Mouse (Mus musculus): Measurements from ENCODE around the gene Nav2. TPM values are rescaled to one million over a fixed set of nuclear protein-coding genes. Genes with fewer than 3 reads are reported as not detected.

Nav2 gene
- polyA plus RNA-seq, 1 experiment: 28.3 TPM

DNA sequence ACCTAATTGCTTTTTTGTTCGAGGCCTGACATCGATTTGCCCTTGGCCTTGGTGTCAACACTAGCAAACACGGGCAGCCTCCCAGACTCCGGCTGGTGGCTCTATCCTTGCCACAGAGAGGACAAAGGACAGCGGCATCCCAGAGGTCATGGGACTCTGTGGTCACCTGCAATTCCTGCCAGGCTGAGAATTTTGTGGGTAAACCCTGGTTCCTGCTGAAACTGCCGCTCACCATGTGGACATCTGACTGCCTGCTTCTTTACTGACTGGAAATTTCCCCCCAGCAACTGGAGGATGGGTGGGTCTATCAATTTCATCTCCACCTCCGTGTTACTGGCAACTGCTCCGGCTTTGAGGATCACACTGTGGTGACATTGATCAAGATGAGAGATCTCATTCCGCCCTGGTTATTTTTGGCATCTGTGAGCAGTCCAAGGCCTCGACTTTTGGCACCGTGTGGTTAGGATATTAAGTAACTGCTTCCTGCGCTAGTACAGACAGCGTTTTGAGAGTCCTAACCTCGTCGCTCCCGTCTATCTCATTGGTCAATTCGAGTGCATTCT is 489.0 kb downstream of the Nav2 start:
- DNase-seq (ENCODE audit: low read depth): no peak
- TF ChIP-seq CTCF (IDR thresholded peaks at IDR 0.05; ENCODE audit: borderline replicate concordance, extremely low read depth, insufficient read depth, insufficient read length) (no peak), POLR2A (IDR thresholded peaks at IDR 0.05; ENCODE audit: borderline replicate concordance, extremely low read depth, insufficient read depth, insufficient read length, poor library complexity, severe bottlenecking) (no peak)

- DNase-seq (ENCODE audit: low read depth): no peak
- TF ChIP-seq POLR2A (IDR thresholded peaks at IDR 0.05; ENCODE audit: borderline replicate concordance, extremely low read depth, insufficient read depth, insufficient read length, poor library complexity, severe bottlenecking) (no peak), CTCF (IDR thresholded peaks at IDR 0.05; ENCODE audit: borderline replicate concordance, extremely low read depth, insufficient read depth, insufficient read length) (no peak)
These were observed 489.6 kb downstream of the Nav2 start for GRCm38 (mm10) chr7:49398020-49398516.

DNA sequence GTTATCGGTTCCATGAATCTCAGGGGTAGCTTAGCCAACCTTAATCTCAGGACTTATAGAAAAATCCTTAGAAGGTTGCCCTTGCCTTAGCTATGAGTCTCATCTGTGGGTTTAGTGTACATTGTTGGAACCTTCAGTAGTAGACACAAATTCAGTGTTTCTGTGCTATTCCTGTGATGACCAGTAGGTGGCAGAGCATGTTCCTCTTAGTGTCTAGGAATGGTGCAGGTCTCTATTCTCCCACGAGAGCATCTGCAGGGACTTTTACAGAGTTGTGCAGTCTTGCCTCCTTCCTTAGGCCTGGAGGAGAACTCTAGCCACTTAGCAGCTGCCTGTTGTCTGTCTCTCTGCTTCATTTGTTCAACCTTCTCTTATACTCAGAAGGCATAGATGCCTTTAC is 490.8 kb downstream of the Nav2 start:
- peak; percentile 84 for DNase-seq (ENCODE audit: low read depth)
- TF ChIP-seq POLR2A (IDR thresholded peaks at IDR 0.05; ENCODE audit: borderline replicate concordance, extremely low read depth, insufficient read depth, insufficient read length, poor library complexity, severe bottlenecking): no peak
- TF ChIP-seq CTCF (IDR thresholded peaks at IDR 0.05; ENCODE audit: borderline replicate concordance, extremely low read depth, insufficient read depth, insufficient read length): peak; percentile 80

DNA sequence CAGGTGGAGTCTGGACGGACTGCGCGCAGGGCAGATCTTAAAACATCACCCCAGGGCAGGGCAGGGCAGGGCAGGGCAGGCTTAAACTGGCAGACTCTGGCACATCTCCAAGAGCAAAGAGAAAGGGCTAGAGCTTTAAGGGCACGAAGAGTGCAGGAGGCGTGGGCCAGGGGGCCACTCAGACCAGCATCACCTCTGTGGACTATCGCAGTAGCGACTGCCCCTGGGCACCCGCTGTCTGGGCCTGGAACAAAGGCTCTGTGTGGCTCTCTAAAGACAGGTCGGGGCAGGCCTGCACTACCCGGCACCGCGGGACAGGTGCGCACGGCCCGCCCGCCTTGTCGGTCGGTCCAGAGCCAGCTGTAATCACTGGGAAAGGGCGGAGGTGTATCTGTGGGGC is 491.9 kb downstream of the Nav2 start:
- no peak for DNase-seq (ENCODE audit: low read depth)

GRCm38 (mm10) chr7:49402526-49402925 is 494.0 kb downstream of the Nav2 start:
- no peak for DNase-seq (ENCODE audit: low read depth)
- no peak for TF ChIP-seq CTCF (IDR thresholded peaks at IDR 0.05; ENCODE audit: borderline replicate concordance, extremely low read depth, insufficient read depth, insufficient read length)
- TF ChIP-seq POLR2A (IDR thresholded peaks at IDR 0.05; ENCODE audit: borderline replicate concordance, extremely low read depth, insufficient read depth, insufficient read length, poor library complexity, severe bottlenecking): no peak

More for the DNA sequence above, 491.9 kb downstream of the Nav2 start:
- TF ChIP-seq CTCF (IDR thresholded peaks at IDR 0.05; ENCODE audit: borderline replicate concordance, extremely low read depth, insufficient read depth, insufficient read length) (no peak), POLR2A (IDR thresholded peaks at IDR 0.05; ENCODE audit: borderline replicate concordance, extremely low read depth, insufficient read depth, insufficient read length, poor library complexity, severe bottlenecking) (no peak)

- TF ChIP-seq CTCF (IDR thresholded peaks at IDR 0.05; ENCODE audit: borderline replicate concordance, extremely low read depth, insufficient read depth, insufficient read length) (no peak), POLR2A (IDR thresholded peaks at IDR 0.05; ENCODE audit: borderline replicate concordance, extremely low read depth, insufficient read depth, insufficient read length, poor library complexity, severe bottlenecking) (no peak)
- no peak for DNase-seq (ENCODE audit: low read depth)
These were observed 499.2 kb downstream of the Nav2 start for GRCm38 (mm10) chr7:49407688-49408087.

DNA sequence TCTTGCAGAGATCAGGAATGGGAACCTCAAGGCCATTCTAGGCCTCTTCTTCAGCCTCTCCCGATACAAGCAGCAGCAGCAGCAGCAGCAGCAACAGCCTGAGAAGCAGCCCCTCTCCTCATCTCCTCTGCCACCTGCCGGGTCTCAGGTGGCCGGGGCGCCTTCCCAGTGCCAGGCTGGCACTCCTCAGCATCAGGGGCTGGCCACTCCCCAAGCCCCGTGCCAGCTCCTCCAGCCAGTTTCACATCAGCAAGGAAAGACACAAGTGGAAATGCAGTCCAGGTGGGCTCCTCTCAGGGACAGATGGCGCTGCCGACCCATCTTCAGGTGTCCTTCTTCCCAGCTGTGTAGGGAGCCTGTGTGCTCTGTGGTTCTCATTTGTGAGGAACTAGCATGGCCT is 500.1 kb downstream of the Nav2 start:
- TF ChIP-seq POLR2A (IDR thresholded peaks at IDR 0.05; ENCODE audit: borderline replicate concordance, extremely low read depth, insufficient read depth, insufficient read length, poor library complexity, severe bottlenecking) (no peak), CTCF (IDR thresholded peaks at IDR 0.05; ENCODE audit: borderline replicate concordance, extremely low read depth, insufficient read depth, insufficient read length) (no peak)
- no peak for DNase-seq (ENCODE audit: low read depth)

DNA sequence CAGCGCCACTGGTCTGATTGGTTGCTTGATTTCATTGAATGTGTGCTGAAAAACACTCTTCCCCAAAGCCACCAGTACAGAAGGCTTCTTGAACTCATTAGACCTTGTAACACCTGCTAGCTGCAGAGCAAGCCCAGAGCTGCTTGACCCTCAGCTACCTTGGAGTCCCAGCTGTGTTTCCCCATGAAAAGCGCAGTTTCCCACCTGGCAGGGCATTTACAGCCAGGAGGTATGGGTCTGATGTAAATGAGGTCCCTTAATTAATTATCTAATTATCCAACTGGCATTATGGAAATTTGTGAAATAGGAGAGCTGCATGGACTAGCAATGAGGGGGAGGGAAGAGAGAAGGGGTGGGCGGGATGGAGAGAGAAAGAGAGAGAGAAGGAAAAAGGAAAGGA is 500.7 kb downstream of the Nav2 start:
- TF ChIP-seq CTCF (IDR thresholded peaks at IDR 0.05; ENCODE audit: borderline replicate concordance, extremely low read depth, insufficient read depth, insufficient read length) (no peak), POLR2A (IDR thresholded peaks at IDR 0.05; ENCODE audit: borderline replicate concordance, extremely low read depth, insufficient read depth, insufficient read length, poor library complexity, severe bottlenecking) (no peak)
- peak; percentile 71 for DNase-seq (ENCODE audit: low read depth)

DNA sequence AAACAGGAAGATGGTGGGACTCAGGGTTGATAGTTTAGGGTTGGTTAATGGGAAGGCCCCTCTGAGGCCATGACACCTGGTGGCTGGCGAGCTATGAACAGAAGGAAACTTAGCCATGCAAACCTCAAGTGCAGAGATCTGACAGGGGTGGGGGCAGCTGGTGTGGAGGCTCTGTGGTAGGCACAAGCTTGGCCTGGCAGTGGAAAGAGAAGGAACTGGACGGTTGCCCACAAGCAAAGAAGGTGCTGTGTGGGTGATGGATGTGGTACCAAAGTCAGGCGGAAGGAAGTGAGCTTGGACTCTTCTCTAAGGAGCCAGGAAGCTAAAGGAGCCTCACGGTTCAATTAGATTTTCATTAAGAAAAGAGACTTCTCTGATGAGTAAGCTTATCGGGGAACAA is 501.7 kb downstream of the Nav2 start:
- no peak for DNase-seq (ENCODE audit: low read depth)
- TF ChIP-seq POLR2A (IDR thresholded peaks at IDR 0.05; ENCODE audit: borderline replicate concordance, extremely low read depth, insufficient read depth, insufficient read length, poor library complexity, severe bottlenecking): no peak
- no peak for TF ChIP-seq CTCF (IDR thresholded peaks at IDR 0.05; ENCODE audit: borderline replicate concordance, extremely low read depth, insufficient read depth, insufficient read length)

DNA sequence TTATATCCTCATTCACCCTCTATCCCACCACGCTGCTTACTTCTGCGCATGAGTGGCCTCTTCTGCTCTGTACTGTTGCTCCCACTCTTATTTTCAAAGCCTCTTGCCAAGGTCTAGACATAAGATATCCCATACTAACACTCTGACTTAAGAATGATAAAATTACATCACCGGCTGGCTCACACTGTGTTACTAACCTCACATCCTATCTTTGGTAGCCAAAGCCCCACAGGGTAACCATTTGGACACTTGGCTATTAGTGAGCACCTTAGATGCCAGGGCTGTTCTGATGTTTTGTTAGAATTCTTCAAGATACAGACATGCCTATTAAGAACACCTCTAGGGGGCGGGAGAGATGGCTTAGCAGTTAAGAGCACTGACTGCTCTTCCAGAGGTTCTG is 502.4 kb downstream of the Nav2 start:
- TF ChIP-seq POLR2A (IDR thresholded peaks at IDR 0.05; ENCODE audit: borderline replicate concordance, extremely low read depth, insufficient read depth, insufficient read length, poor library complexity, severe bottlenecking) (no peak), CTCF (IDR thresholded peaks at IDR 0.05; ENCODE audit: borderline replicate concordance, extremely low read depth, insufficient read depth, insufficient read length) (no peak)
- DNase-seq (ENCODE audit: low read depth): no peak

GRCm38 (mm10) chr7:49411803-49412202 is 503.3 kb downstream of the Nav2 start:
- no peak for TF ChIP-seq CTCF (IDR thresholded peaks at IDR 0.05; ENCODE audit: borderline replicate concordance, extremely low read depth, insufficient read depth, insufficient read length)
- no peak for TF ChIP-seq POLR2A (IDR thresholded peaks at IDR 0.05; ENCODE audit: borderline replicate concordance, extremely low read depth, insufficient read depth, insufficient read length, poor library complexity, severe bottlenecking)
- DNase-seq (ENCODE audit: low read depth): no peak

- peak; percentile 54 for DNase-seq (ENCODE audit: low read depth)
These were observed 506.6 kb downstream of the Nav2 start for GRCm38 (mm10) chr7:49415131-49415530.

More at GRCm38 (mm10) chr7:49415131-49415530, 506.6 kb downstream of the Nav2 start:
- TF ChIP-seq POLR2A (IDR thresholded peaks at IDR 0.05; ENCODE audit: borderline replicate concordance, extremely low read depth, insufficient read depth, insufficient read length, poor library complexity, severe bottlenecking) (no peak), CTCF (IDR thresholded peaks at IDR 0.05; ENCODE audit: borderline replicate concordance, extremely low read depth, insufficient read depth, insufficient read length) (no peak)
